Mouse (Mus musculus): ENCODE measurements around the gene Foxg1. TPM values are rescaled to one million over a fixed set of nuclear protein-coding genes. Genes with fewer than 3 reads are reported as not detected.

The Foxg1 gene
- total and polyA plus RNA-seq, 2 experiments from 2014 or later, result 50.8 to 79.4 TPM

DNA sequence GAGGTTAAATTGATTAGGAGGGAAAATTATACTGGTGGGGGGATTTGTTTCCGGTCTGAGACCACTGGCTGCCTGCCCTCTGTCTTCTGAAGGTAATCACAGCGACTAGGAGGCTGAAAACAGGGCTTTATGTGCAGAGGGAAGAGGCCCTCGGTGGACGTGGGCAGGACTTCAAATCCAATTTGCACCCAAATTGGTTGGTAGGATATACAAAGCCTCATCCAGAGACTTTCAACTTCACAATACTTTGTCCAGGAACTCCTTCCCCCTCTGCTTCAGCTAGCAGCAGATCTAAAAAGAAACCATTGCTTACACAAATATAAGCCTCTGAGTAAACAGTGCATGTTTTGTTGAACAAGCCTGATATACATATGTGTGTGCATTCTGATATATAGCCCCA lies 2.0 kb upstream of the Foxg1 start:
- H3K4me2 ChIP-seq (ENCODE audit: low read depth), result peak overlapping the region; percentile 70
- WGBS, result 3% methylated on average over 4 of the region's 4 CpGs
- DNase-seq, result peak; percentile 78

DNA sequence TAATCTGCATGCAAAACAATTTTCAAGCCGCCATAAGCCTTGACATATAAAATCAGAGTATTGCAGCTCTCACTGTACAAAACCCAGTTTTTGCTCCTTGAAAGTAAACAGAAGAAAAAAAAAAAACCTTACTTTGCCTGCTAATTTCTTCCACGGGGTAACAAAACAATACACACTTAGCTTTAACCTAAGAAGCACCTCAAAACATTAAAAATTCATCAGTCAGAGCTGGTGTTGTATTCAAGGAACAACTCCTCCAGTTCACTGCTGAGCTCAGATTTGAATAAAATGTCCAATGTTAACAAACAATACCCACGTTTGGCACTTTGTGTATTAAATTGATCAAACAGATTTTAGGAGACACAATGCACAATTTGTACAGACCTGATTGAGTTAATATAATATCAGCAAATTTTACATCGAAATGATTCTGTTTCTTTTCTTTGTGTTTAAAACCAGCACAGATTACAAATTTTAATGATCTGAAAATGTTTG lies 1.4 kb upstream of the Foxg1 start:
- Histone ChIP-seq H3K27ac (ENCODE audit: low read depth, low read length) (peak overlapping the region; percentile 100), H3K36me3 (ENCODE audit: insufficient read depth) (peaks cover 9% of the 10 kb centered on the region), H3K4me3 (ENCODE audit: low read depth, low read length) (peak overlapping the region; percentile 83), H3K27me3 (ENCODE audit: insufficient read depth, low read length) (no peaks in the 10 kb centered on the region), H3K4me2 (ENCODE audit: low read depth) (peak overlapping the region; percentile 70), H3K9ac (peak overlapping the region; percentile 99), H3K9me3 (ENCODE audit: low read length) (no peaks in the 10 kb centered on the region), H3K4me1 (ENCODE audit: insufficient read depth) (0 out of 2 replicates have a peak, but pooled peaks cover 13% of the 10 kb centered on the region)
- WGBS, result 2% methylated on average over 4 of the region's 4 CpGs
- DNase-seq (peak; percentile 71), ATAC-seq (no peak)
- no peak for TF ChIP-seq CTCF (IDR thresholded peaks at IDR 0.05; ENCODE audit: low read depth)

More for the DNA sequence above, 2.0 kb upstream of the Foxg1 start:
- peak overlapping the region; percentile 83 for H3K4me3 ChIP-seq (ENCODE audit: low read depth, low read length)
- no peaks in the 10 kb centered on the region for H3K9me3 ChIP-seq (ENCODE audit: low read length)
- peaks cover 5% of the 10 kb centered on the region for H3K36me3 ChIP-seq (ENCODE audit: insufficient read depth)
- peak overlapping the region; percentile 99 for H3K9ac ChIP-seq
- H3K27ac ChIP-seq (ENCODE audit: low read depth, low read length), result peak overlapping the region; percentile 100
- 0 out of 2 replicates have a peak, but pooled peaks cover 15% of the 10 kb centered on the region for H3K4me1 ChIP-seq (ENCODE audit: insufficient read depth)
- ATAC-seq, result no peak
- TF ChIP-seq CTCF (IDR thresholded peaks at IDR 0.05; ENCODE audit: low read depth), result no peak
- H3K27me3 ChIP-seq (ENCODE audit: insufficient read depth, low read length), result no peaks in the 10 kb centered on the region

GRCm38 (mm10) chr12:49381721-49382365 lies 617 bp upstream of the Foxg1 start:
- Histone ChIP-seq H3K9ac (peak overlapping the region; percentile 99), H3K36me3 (ENCODE audit: insufficient read depth) (peaks cover 9% of the 10 kb centered on the region), H3K4me2 (ENCODE audit: low read depth) (peak overlapping the region; percentile 70), H3K4me1 (ENCODE audit: insufficient read depth) (0 out of 2 replicates have a peak, but pooled peaks cover 13% of the 10 kb centered on the region), H3K9me3 (ENCODE audit: low read length) (no peaks in the 10 kb centered on the region), H3K27ac (ENCODE audit: low read depth, low read length) (peak overlapping the region; percentile 100), H3K27me3 (ENCODE audit: insufficient read depth, low read length) (no peaks in the 10 kb centered on the region), H3K4me3 (ENCODE audit: low read depth, low read length) (peak overlapping the region; percentile 83)
- 1% methylated on average over 19 of the region's 19 CpGs for WGBS
- DNase-seq, result peak; percentile 88
- TF ChIP-seq CTCF (IDR thresholded peaks at IDR 0.05; ENCODE audit: low read depth), result no peak
- ATAC-seq, result peak; percentile 5

DNA sequence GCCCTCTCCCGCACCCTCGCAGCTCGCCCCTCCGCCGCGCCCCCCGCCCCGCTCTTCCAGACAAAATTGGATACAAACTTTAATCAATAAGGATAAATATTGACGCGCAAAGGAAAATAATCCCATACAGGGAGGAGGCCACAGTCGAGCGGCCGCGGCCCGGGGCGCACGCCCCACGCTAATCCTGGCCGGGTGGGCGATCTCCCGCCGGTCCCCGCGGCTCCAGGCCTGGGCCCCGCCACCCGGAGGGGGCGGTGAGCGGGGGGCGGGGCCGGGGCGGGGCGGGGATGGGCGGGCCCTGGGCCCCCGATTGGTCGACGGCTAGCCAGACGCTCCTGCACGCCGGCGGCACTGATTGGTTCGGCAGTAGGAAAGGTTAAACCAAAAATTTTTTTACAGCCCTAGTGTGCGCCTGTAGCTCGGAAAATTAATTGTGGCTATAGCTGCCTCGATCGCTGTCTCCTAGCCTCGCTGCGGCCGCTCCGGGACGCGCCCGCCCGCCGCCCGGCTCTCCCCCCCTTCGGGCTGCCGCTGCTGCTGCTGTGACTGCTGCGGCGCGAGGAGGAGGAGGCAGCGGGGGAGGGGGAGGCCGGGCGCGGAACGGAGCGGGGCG lies 1.2 kb downstream of the Foxg1 start:
- Histone ChIP-seq H3K9ac (peak overlapping the region; percentile 99), H3K36me3 (ENCODE audit: insufficient read depth) (peaks cover 9% of the 10 kb centered on the region), H3K27me3 (ENCODE audit: insufficient read depth, low read length) (no peaks in the 10 kb centered on the region), H3K4me3 (ENCODE audit: low read depth, low read length) (peak overlapping the region; percentile 83), H3K4me1 (ENCODE audit: insufficient read depth) (0 out of 2 replicates have a peak, but pooled peaks cover 13% of the 10 kb centered on the region), H3K4me2 (ENCODE audit: low read depth) (peak overlapping the region; percentile 70), H3K27ac (ENCODE audit: low read depth, low read length) (peak overlapping the region; percentile 100), H3K9me3 (ENCODE audit: low read length) (no peaks in the 10 kb centered on the region)
- DNase-seq (peak; percentile 96), ATAC-seq (peak; percentile 93)
- 2% methylated on average over 56 of the region's 67 CpGs for WGBS
- TF ChIP-seq CTCF (IDR thresholded peaks at IDR 0.05; ENCODE audit: low read depth), result no peak

DNA sequence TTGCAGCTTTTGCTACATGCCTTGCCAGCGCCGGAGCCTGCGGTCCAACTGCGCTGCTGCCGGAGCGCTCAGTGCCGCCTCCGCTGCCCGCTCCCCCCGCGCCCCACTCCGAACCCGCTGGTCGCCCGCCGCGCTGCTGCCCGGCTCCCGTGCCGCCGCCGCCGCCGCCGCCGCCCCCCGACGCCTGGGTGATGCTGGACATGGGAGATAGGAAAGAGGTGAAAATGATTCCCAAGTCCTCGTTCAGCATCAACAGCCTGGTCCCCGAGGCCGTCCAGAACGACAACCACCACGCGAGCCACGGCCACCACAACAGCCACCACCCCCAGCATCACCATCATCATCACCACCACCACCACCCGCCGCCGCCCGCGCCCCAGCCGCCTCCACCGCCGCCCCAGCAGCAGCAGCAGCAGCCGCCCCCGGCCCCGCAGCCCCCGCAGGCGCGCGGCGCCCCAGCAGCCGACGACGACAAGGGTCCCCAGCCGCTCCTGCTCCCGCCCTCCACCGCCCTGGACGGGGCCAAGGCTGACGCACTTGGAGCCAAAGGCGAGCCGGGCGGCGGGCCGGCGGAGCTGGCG lies 1.9 kb downstream of the Foxg1 start:
- peak overlapping the region; percentile 23 for H3K4me2 ChIP-seq (ENCODE audit: low read depth)
- peak overlapping the region; percentile 100 for H3K27ac ChIP-seq (ENCODE audit: low read depth, low read length)
- TF ChIP-seq CTCF (IDR thresholded peaks at IDR 0.05; ENCODE audit: low read depth), result no peak
- peak overlapping the region; percentile 83 for H3K4me3 ChIP-seq (ENCODE audit: low read depth, low read length)
- 0 out of 2 replicates have a peak, but pooled peaks cover 7% of the 10 kb centered on the region for H3K4me1 ChIP-seq (ENCODE audit: insufficient read depth)
- ATAC-seq (peak; percentile 3; the same call in 1 of the 2 replicates), DNase-seq (peak; percentile 56)
- no peaks in the 10 kb centered on the region for H3K9me3 ChIP-seq (ENCODE audit: low read length)
- 6% methylated on average over 34 of the region's 66 CpGs for WGBS
- peak overlapping the region; percentile 99 for H3K9ac ChIP-seq
- peaks cover 9% of the 10 kb centered on the region for H3K36me3 ChIP-seq (ENCODE audit: insufficient read depth)
- no peaks in the 10 kb centered on the region for H3K27me3 ChIP-seq (ENCODE audit: insufficient read depth, low read length)

DNA sequence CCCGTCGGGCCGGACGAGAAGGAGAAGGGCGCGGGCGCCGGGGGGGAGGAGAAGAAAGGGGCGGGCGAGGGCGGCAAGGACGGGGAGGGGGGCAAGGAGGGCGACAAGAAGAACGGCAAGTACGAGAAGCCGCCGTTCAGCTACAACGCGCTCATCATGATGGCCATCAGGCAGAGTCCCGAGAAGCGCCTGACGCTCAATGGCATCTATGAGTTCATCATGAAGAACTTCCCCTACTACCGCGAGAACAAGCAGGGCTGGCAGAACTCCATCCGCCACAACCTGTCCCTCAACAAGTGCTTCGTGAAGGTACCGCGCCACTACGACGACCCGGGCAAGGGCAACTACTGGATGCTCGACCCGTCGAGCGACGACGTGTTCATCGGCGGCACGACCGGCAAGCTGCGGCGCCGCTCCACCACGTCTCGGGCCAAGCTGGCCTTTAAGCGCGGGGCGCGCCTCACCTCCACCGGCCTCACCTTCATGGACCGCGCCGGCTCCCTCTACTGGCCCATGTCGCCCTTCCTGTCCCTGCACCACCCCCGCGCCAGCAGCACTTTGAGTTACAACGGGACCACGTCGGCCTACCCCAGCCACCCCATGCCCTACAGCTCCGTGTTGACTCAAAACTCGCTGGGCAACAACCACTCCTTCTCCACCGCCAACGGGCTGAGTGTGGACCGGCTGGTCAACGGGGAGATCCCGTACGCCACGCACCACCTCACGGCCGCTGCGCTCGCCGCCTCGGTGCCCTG lies 2.6 kb downstream of the Foxg1 start, which contains the start of gene Gm43517:
TSS of gene Gm43517 (plus strand) at position 299 of the 755 bp plus-strand sequence.
- Histone ChIP-seq H3K27ac (ENCODE audit: low read depth, low read length) (peak within 1 kb of the TSS; percentile 100), H3K4me3 (ENCODE audit: low read depth, low read length) (peak within 1 kb of the TSS; percentile 83), H3K4me2 (ENCODE audit: low read depth) (peak within 1 kb of the TSS; percentile 70), H3K9me3 (ENCODE audit: low read length) (no peaks in the 10 kb centered on the region), H3K9ac (peak within 1 kb of the TSS; percentile 99), H3K36me3 (ENCODE audit: insufficient read depth) (peaks cover 9% of the 10 kb centered on the region), H3K27me3 (ENCODE audit: insufficient read depth, low read length) (no peaks in the 10 kb centered on the region), H3K4me1 (ENCODE audit: insufficient read depth) (0 out of 2 replicates have a peak, but pooled peaks cover under 1% of the 10 kb centered on the region)
- TF ChIP-seq CTCF (IDR thresholded peaks at IDR 0.05; ENCODE audit: low read depth), result peak; percentile 27; the same call in 1 of the 2 replicates
- 3% methylated on average over 73 of the region's 75 CpGs for WGBS
- DNase-seq (peak; percentile 85), ATAC-seq (peak; percentile 2; the same call in 1 of the 2 replicates)

Measured in forebrain, postnatal 0 days (tissue).